Mouse (Mus musculus) myocyte (in vitro differentiated cells): ENCODE measurements around the gene Tial1. TPM values are rescaled to one million over a fixed set of nuclear protein-coding genes. Genes with fewer than 3 reads are reported as not detected.

Experiments used
- H3K27me3 ChIP-seq: one replicate; pipeline ENCODE4 v1.6.1; 2011; ENCODE audit not compliant: control insufficient read depth, insufficient read depth, insufficient read length
- H3K36me3 ChIP-seq: one replicate; pipeline ENCODE4 v1.6.1; 2011; ENCODE audit not compliant: control insufficient read depth, insufficient read depth
- H3K4me2 ChIP-seq: one replicate; pipeline ENCODE4 v1.6.1; 2011; ENCODE audit warnings: low read depth, control low read depth
- H3K4me3 ChIP-seq: one replicate; pipeline ENCODE4 v1.5.1; 2011; ENCODE audit warnings: mild to moderate bottlenecking, control low read depth, moderate library complexity
- H3K79me2 ChIP-seq: one replicate; pipeline ENCODE4 v1.6.1; 2011; ENCODE audit not compliant: control insufficient read depth, insufficient read depth
- H3ac ChIP-seq: one replicate; pipeline ENCODE4 v1.6.1; 2011; ENCODE audit not compliant: control insufficient read depth, insufficient read length
- CEBPB ChIP-seq: IDR thresholded peaks from 2 replicates; pipeline ENCODE4 v1.6.1; 2011; ENCODE audit warnings: mild to moderate bottlenecking, moderate library complexity; ENCODE audit not compliant: poor library complexity, insufficient read depth, severe bottlenecking
- E2F4 ChIP-seq: IDR thresholded peaks from one replicate; pipeline ENCODE4 v1.6.1; 2011; ENCODE audit warnings: mild to moderate bottlenecking, control low read depth, moderate library complexity; ENCODE audit not compliant: insufficient read depth
- MAX ChIP-seq: IDR thresholded peaks from one replicate; pipeline ENCODE4 v1.6.1; 2011; ENCODE audit warnings: low read depth, mild to moderate bottlenecking, control low read depth
- MYOD1 ChIP-seq, 3 experiments: IDR thresholded peaks; one replicate each; pipeline ENCODE4 v1.6.1; 2011; ENCODE audit warnings: control low read depth in 2 of 3, low read depth in 2 of 3, mild to moderate bottlenecking in 2 of 3, moderate library complexity in 1 of 3; ENCODE audit not compliant: insufficient read length in 2 of 3, control insufficient read depth in 1 of 3
- MYOG ChIP-seq, 3 experiments: IDR thresholded peaks; one replicate each; pipeline ENCODE4 v1.6.1; 2011; ENCODE audit warnings: control low read depth in 2 of 3, low read depth in 2 of 3, mild to moderate bottlenecking in 2 of 3; ENCODE audit not compliant: insufficient read length in 2 of 3, control insufficient read depth in 1 of 3, insufficient read depth in 1 of 3
- POLR2A ChIP-seq: IDR thresholded peaks from one replicate; pipeline ENCODE4 v1.6.1; 2011; ENCODE audit warnings: low read depth, mild to moderate bottlenecking, control low read depth, moderate library complexity; ENCODE audit not compliant: insufficient read length
- POLR2AphosphoS2 ChIP-seq: IDR thresholded peaks from one replicate; pipeline ENCODE4 v1.6.1; 2011; ENCODE audit warnings: low read depth, control low read depth; ENCODE audit not compliant: insufficient read length
- REST ChIP-seq: IDR thresholded peaks from one replicate; pipeline ENCODE4 v1.6.1; 2011; ENCODE audit warnings: mild to moderate bottlenecking, control low read depth, moderate library complexity; ENCODE audit not compliant: insufficient read depth, insufficient read length
- SRF ChIP-seq: IDR thresholded peaks from one replicate; pipeline ENCODE4 v1.6.1; 2011; ENCODE audit warnings: low read depth; ENCODE audit not compliant: control insufficient read depth, insufficient read length
- TCF12 ChIP-seq: IDR thresholded peaks from one replicate; pipeline ENCODE4 v1.6.1; 2011; ENCODE audit warnings: mild to moderate bottlenecking, control low read depth; ENCODE audit not compliant: poor library complexity, insufficient read depth, severe bottlenecking
- TCF3 ChIP-seq: IDR thresholded peaks from one replicate; pipeline ENCODE4 v1.6.1; 2011; ENCODE audit warnings: low read depth, control low read depth; ENCODE audit not compliant: insufficient read length
- USF1 ChIP-seq: IDR thresholded peaks from one replicate; pipeline ENCODE4 v1.6.1; 2011; ENCODE audit warnings: low read depth, mild to moderate bottlenecking, control low read depth, moderate library complexity
- polyA plus RNA-seq: library from polyadenylated mRNA; unstranded; fragments of >200 nt; fragmentation: generic; extraction: Trizol; gene quantifications from one replicate; pipeline ENCODE4 v1.2.1, GENCODE M21; 2012; ENCODE audit warnings: missing spikeins

Tial1 gene
- polyA plus RNA-seq, 1 experiment: 31.4 TPM

- Histone ChIP-seq H3K4me3 (no peak overlapping the region), H3K4me2 (no peak overlapping the region), H3K79me2 (no peaks in the 10 kb centered on the region), H3K27me3 (no peaks in the 10 kb centered on the region), H3K36me3 (no peaks in the 10 kb centered on the region), H3ac (no peak overlapping the region)
- TF ChIP-seq TCF3: no peak
- TF ChIP-seq POLR2AphosphoS2: no peak
- no peak for TF ChIP-seq E2F4
- no peak for TF ChIP-seq MYOD1 (IDR thresholded peaks at IDR 0.05; ENCODE audit: control insufficient read depth in 1 of 3, insufficient read length in 2 of 3, low read depth in 2 of 3)
- TF ChIP-seq MYOG (IDR thresholded peaks at IDR 0.05; ENCODE audit: control insufficient read depth in 1 of 3, insufficient read depth in 1 of 3, insufficient read length in 2 of 3, low read depth in 2 of 3): no peak
- no peak for TF ChIP-seq TCF12
- no peak for TF ChIP-seq CEBPB
- TF ChIP-seq SRF: no peak
- TF ChIP-seq USF1: no peak
- TF ChIP-seq REST: no peak
- no peak for TF ChIP-seq POLR2A
- TF ChIP-seq MAX: no peak
These were observed 53.3 kb downstream of the Tial1 start for GRCm38 (mm10) chr7:128408265-128408664.

- H3K79me2 ChIP-seq: no peaks in the 10 kb centered on the region
- H3ac ChIP-seq: no peak overlapping the region
- H3K27me3 ChIP-seq: no peaks in the 10 kb centered on the region
- TF ChIP-seq POLR2A (no peak), USF1 (no peak), POLR2AphosphoS2 (no peak), CEBPB (no peak), TCF12 (no peak), TCF3 (no peak), MYOG (IDR thresholded peaks at IDR 0.05; ENCODE audit: control insufficient read depth in 1 of 3, insufficient read depth in 1 of 3, insufficient read length in 2 of 3, low read depth in 2 of 3) (no peak), E2F4 (no peak), MAX (no peak), SRF (no peak), REST (no peak), MYOD1 (IDR thresholded peaks at IDR 0.05; ENCODE audit: control insufficient read depth in 1 of 3, insufficient read length in 2 of 3, low read depth in 2 of 3) (no peak)
- H3K36me3 ChIP-seq: no peaks in the 10 kb centered on the region
- H3K4me2 ChIP-seq: no peak overlapping the region
- H3K4me3 ChIP-seq: no peak overlapping the region
These were observed 57.5 kb downstream of the Tial1 start for GRCm38 (mm10) chr7:128403988-128404387.

- no peak overlapping the region for H3K4me3 ChIP-seq
- TF ChIP-seq POLR2AphosphoS2: no peak
- TF ChIP-seq TCF12: no peak
- TF ChIP-seq MAX: no peak
- no peak for TF ChIP-seq SRF
- no peak for TF ChIP-seq MYOG (IDR thresholded peaks at IDR 0.05; ENCODE audit: control insufficient read depth in 1 of 3, insufficient read depth in 1 of 3, insufficient read length in 2 of 3, low read depth in 2 of 3)
- no peak for TF ChIP-seq POLR2A
- TF ChIP-seq USF1: no peak
- TF ChIP-seq TCF3: no peak
- TF ChIP-seq E2F4: no peak
- TF ChIP-seq REST: no peak
- no peak for TF ChIP-seq CEBPB
- TF ChIP-seq MYOD1 (IDR thresholded peaks at IDR 0.05; ENCODE audit: control insufficient read depth in 1 of 3, insufficient read length in 2 of 3, low read depth in 2 of 3): no peak
- no peak overlapping the region for H3K4me2 ChIP-seq
- H3K36me3 ChIP-seq: no peaks in the 10 kb centered on the region
- H3K79me2 ChIP-seq: no peaks in the 10 kb centered on the region
- no peaks in the 10 kb centered on the region for H3K27me3 ChIP-seq
- no peak overlapping the region for H3ac ChIP-seq
These were observed 57.9 kb downstream of the Tial1 start for GRCm38 (mm10) chr7:128403586-128403985.

GRCm38 (mm10) chr7:128403128-128403527, 58.4 kb downstream of the Tial1 start:
- no peak overlapping the region for H3K4me2 ChIP-seq
- H3K27me3 ChIP-seq: no peaks in the 10 kb centered on the region
- no peaks in the 10 kb centered on the region for H3K79me2 ChIP-seq
- H3K4me3 ChIP-seq: no peak overlapping the region
- H3ac ChIP-seq: no peak overlapping the region
- H3K36me3 ChIP-seq: no peaks in the 10 kb centered on the region
- no peak for TF ChIP-seq MYOD1 (IDR thresholded peaks at IDR 0.05; ENCODE audit: control insufficient read depth in 1 of 3, insufficient read length in 2 of 3, low read depth in 2 of 3)
- no peak for TF ChIP-seq SRF
- no peak for TF ChIP-seq MAX
- no peak for TF ChIP-seq REST
- TF ChIP-seq POLR2AphosphoS2: no peak
- no peak for TF ChIP-seq POLR2A
- no peak for TF ChIP-seq TCF3
- no peak for TF ChIP-seq E2F4

- Histone ChIP-seq H3K27me3 (no peaks in the 10 kb centered on the region), H3ac (no peak overlapping the region)
These were observed 58.9 kb downstream of the Tial1 start for GRCm38 (mm10) chr7:128402577-128402976.

More at GRCm38 (mm10) chr7:128402577-128402976, 58.9 kb downstream of the Tial1 start:
- Histone ChIP-seq H3K4me2 (no peak overlapping the region), H3K79me2 (no peaks in the 10 kb centered on the region), H3K4me3 (no peak overlapping the region), H3K36me3 (no peaks in the 10 kb centered on the region)
- TF ChIP-seq E2F4: no peak
- no peak for TF ChIP-seq SRF
- TF ChIP-seq POLR2A: no peak
- no peak for TF ChIP-seq MYOG (IDR thresholded peaks at IDR 0.05; ENCODE audit: control insufficient read depth in 1 of 3, insufficient read depth in 1 of 3, insufficient read length in 2 of 3, low read depth in 2 of 3)
- TF ChIP-seq TCF3: no peak
- no peak for TF ChIP-seq USF1
- no peak for TF ChIP-seq REST
- no peak for TF ChIP-seq MYOD1 (IDR thresholded peaks at IDR 0.05; ENCODE audit: control insufficient read depth in 1 of 3, insufficient read length in 2 of 3, low read depth in 2 of 3)
- no peak for TF ChIP-seq POLR2AphosphoS2
- TF ChIP-seq MAX: no peak
- no peak for TF ChIP-seq CEBPB
- TF ChIP-seq TCF12: no peak
